In the genomic region with DNA sequence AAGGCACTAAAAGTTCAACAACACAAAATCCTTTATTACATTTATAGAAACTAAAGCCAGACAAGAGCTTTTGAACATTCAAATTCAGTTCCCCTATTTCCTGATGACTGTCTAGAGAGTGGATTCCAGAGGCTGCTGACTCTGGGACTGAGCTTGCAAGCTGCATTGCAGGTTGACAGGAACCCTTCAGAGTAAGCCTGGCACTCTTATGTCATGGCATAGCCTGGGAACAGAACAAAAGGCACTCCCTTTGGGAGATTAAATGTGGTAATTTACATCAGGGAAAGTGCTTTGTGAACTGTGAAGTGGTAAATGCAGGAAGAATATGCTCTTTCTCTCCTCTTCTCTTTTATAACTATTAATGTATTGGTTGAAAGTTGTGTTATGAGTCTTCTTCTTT, we compare ENCODE assay signal across 20 mouse cellular contexts.
A peak's percentile ranks its signal among the peaks of the same experiment; 100 is the strongest.
DNase-seq lines count a peak whose midpoint lies in the region; ATAC-seq and TF ChIP-seq lines count a peak whose summit lies in the region.
"Had no signal": no experiment of that assay in that cellular context is flagged by ENCODE, and none has a peak within 500 bp of the region (broad histone marks: within the 10 kb centered on the region; RNA-seq: fewer than 3 reads in every experiment).

No protein-coding gene starts in this region.

- DNase-seq in forebrain, embryonic 14.5 days (ENCODE audit: low spot score): peak; percentile 25
- no peak for DNase-seq in forebrain, postnatal 0 days
- DNase-seq in forebrain, embryonic 10.5 days (ENCODE audit: extremely low spot score, low spot score): no peak
- peak; percentile 56 for DNase-seq in brain, embryonic 14.5 days (ENCODE audit: low read depth)
- peak; percentile 6 for DNase-seq in brain, embryonic 18.5 days (ENCODE audit: low read depth, low spot score)
- DNase-seq in layer of hippocampus, postnatal 25 days (ENCODE audit: extremely low spot score in 1 of 2, low spot score in 1 of 2): no peak
- DNase-seq: adrenal gland, adult 2 months; adrenal gland, postnatal 10 days; adrenal gland, postnatal 25 days; cerebellum, adult 11 months; cerebellum, adult 18-20 months; cerebellum, adult 8-10 months; cerebellum, adult 9-11 months; cerebellum, postnatal 14 days; cerebellum, postnatal 36 days; embryo, embryonic 11 days had no signal

- H3K27me3 ChIP-seq in forebrain, embryonic 14.5 days (replicated peaks; ENCODE audit: control insufficient read depth, insufficient read depth, low read length): no peaks in the 10 kb centered on the region
- no peaks in the 10 kb centered on the region for H3K27me3 ChIP-seq in forebrain, embryonic 15.5 days
- no peaks in the 10 kb centered on the region for H3K27me3 ChIP-seq in forebrain, postnatal 0 days (ENCODE audit: insufficient read depth, low read length)
- no peaks in the 10 kb centered on the region for H3K27me3 ChIP-seq in forebrain, embryonic 10.5 days (ENCODE audit: poor library complexity, severe bottlenecking)
- H3K27me3 ChIP-seq: embryonic facial prominence, embryonic 13.5 days; embryonic facial prominence, embryonic 15.5 days had no signal

- no peaks in the 10 kb centered on the region for H3K9me3 ChIP-seq in forebrain, embryonic 14.5 days (replicated peaks; ENCODE audit: control insufficient read depth, low read length)
- no peaks in the 10 kb centered on the region for H3K9me3 ChIP-seq in forebrain, embryonic 15.5 days
- no peaks in the 10 kb centered on the region for H3K9me3 ChIP-seq in forebrain, postnatal 0 days (ENCODE audit: low read length)
- no peaks in the 10 kb centered on the region for H3K9me3 ChIP-seq in forebrain, embryonic 10.5 days
- H3K9me3 ChIP-seq: embryonic facial prominence, embryonic 13.5 days; embryonic facial prominence, embryonic 15.5 days had no signal

- no peak for ATAC-seq in forebrain, embryonic 14.5 days
- ATAC-seq in forebrain, embryonic 15.5 days (replicated peaks): no peak
- ATAC-seq in forebrain, postnatal 0 days: peak; percentile 65; the same call in 1 of the 2 replicates

- TF ChIP-seq CTCF in forebrain, postnatal 0 days (IDR thresholded peaks at IDR 0.05; ENCODE audit: low read depth): no peak
- no peak for TF ChIP-seq CTCF in brain, embryonic 14.5 days (IDR thresholded peaks at IDR 0.05; ENCODE audit: borderline replicate concordance, extremely low read depth, insufficient read depth, insufficient read length)

- H3K4me1 ChIP-seq in forebrain, embryonic 14.5 days (ENCODE audit: control insufficient read depth, insufficient read depth, low read length): no peaks in the 10 kb centered on the region
- H3K4me1 ChIP-seq in forebrain, embryonic 15.5 days: no peaks in the 10 kb centered on the region
- no peaks in the 10 kb centered on the region for H3K4me1 ChIP-seq in forebrain, postnatal 0 days (ENCODE audit: insufficient read depth)
- no peaks in the 10 kb centered on the region for H3K4me1 ChIP-seq in forebrain, embryonic 10.5 days
- H3K4me1 ChIP-seq: embryonic facial prominence, embryonic 15.5 days had no signal

- H3K27ac ChIP-seq in forebrain, embryonic 14.5 days (ENCODE audit: low read depth, low read length): no peak overlapping the region
- no peak overlapping the region; the same call in 1 of the 2 replicates for H3K27ac ChIP-seq in forebrain, embryonic 15.5 days (replicated peaks)
- H3K27ac ChIP-seq in forebrain, postnatal 0 days (ENCODE audit: low read depth, low read length): no peak overlapping the region
- no peak overlapping the region for H3K27ac ChIP-seq in forebrain, embryonic 10.5 days
- H3K27ac ChIP-seq: embryonic facial prominence, embryonic 13.5 days; embryonic facial prominence, embryonic 15.5 days had no signal

- no peak overlapping the region for H3K4me3 ChIP-seq in forebrain, embryonic 14.5 days (ENCODE audit: low read depth, low read length)
- H3K4me3 ChIP-seq in forebrain, embryonic 15.5 days: no peak overlapping the region
- no peak overlapping the region for H3K4me3 ChIP-seq in forebrain, postnatal 0 days (ENCODE audit: low read depth, low read length)
- H3K4me3 ChIP-seq in forebrain, embryonic 10.5 days: no peak overlapping the region
- H3K4me3 ChIP-seq: embryonic facial prominence, embryonic 13.5 days; embryonic facial prominence, embryonic 15.5 days; erythroblast, embryonic 14.5 days had no signal

- H3K36me3 ChIP-seq in forebrain, embryonic 14.5 days (ENCODE audit: control insufficient read depth, insufficient read depth, low read length): no peaks in the 10 kb centered on the region
- no peaks in the 10 kb centered on the region for H3K36me3 ChIP-seq in forebrain, embryonic 15.5 days
- H3K36me3 ChIP-seq in forebrain, postnatal 0 days (ENCODE audit: insufficient read depth): no peaks in the 10 kb centered on the region
- H3K36me3 ChIP-seq in forebrain, embryonic 10.5 days (replicated peaks): no peaks in the 10 kb centered on the region
- H3K36me3 ChIP-seq: embryonic facial prominence, embryonic 13.5 days; embryonic facial prominence, embryonic 15.5 days had no signal

- no peak for TF ChIP-seq POLR2A in brain, embryonic 14.5 days (IDR thresholded peaks at IDR 0.05; ENCODE audit: borderline replicate concordance, extremely low read depth, insufficient read depth, insufficient read length, poor library complexity, severe bottlenecking)

- no peak overlapping the region for H3K4me2 ChIP-seq in forebrain, embryonic 14.5 days (ENCODE audit: low read length)
- no peak overlapping the region for H3K4me2 ChIP-seq in forebrain, embryonic 15.5 days (replicated peaks)
- no peak overlapping the region for H3K4me2 ChIP-seq in forebrain, postnatal 0 days (ENCODE audit: low read depth)
- H3K4me2 ChIP-seq: embryonic facial prominence, embryonic 13.5 days; embryonic facial prominence, embryonic 15.5 days had no signal

- H3K9ac ChIP-seq in forebrain, embryonic 14.5 days (ENCODE audit: low read length): no peak overlapping the region
- H3K9ac ChIP-seq in forebrain, embryonic 15.5 days (replicated peaks): no peak overlapping the region
- H3K9ac ChIP-seq in forebrain, postnatal 0 days: no peak overlapping the region
- H3K9ac ChIP-seq: embryonic facial prominence, embryonic 13.5 days; embryonic facial prominence, embryonic 15.5 days had no signal

Comparison
In these comparisons a context has a peak if more than half of its experiments do, and no peak if none do; other contexts are left out.
1. DNase-seq: peak in forebrain, embryonic 14.5 days (single experiment), brain, embryonic 14.5 days (single experiment) and brain, embryonic 18.5 days (single experiment); none in forebrain, postnatal 0 days (single experiment), forebrain, embryonic 10.5 days (single experiment) and layer of hippocampus, postnatal 25 days (0 of 2).